Mouse (Mus musculus): ENCODE measurements at regions not wholly inside any gene's neighbourhood (a gene's known extent, or its start where the extent isn't known, plus 50 kb on each side); places are given as distances from the start of the nearest gene placed in this dataset.

DNA sequence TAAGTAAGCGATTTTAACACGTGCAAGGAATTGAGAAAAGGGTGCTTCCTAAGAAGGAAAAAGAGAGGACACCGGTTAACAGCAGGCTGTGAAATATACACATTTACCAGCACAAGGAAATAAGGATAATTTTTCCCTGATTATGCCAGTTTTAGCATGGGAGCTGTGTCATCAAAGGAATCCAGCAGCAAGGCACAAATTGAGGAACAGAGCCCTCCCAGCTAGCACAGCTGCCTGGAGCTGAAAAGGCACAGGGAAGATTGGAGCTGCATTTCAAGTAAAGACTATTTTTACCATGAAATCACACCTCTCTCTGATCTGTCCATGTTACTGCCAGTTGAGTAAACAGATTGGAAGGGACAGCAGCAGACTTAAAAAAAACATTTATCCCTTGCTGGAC lies 558.7 kb downstream of the Sqor start:
- 58% methylated on average over 3 of the region's 3 CpGs for WGBS

DNA sequence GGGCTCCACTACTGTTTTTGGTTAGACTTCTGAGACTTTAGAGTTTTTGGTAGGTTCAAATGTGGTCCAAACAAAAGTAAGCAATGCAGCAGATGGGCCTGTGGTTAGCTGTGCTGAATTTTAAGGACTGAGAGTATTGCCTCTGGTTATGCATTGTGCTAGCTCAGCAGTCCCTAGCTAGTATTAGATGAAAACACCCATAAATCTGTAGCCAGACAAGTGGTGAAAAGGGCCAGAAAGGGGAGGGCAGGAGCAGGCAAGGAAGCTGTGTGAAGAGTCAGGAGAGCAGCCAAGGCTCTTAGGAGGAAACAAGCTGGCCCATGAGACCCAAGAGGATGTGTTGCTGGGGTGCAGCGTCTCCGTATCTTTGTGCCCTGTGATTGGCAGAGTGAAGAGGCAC lies 559.9 kb downstream of the Sqor start:
- no peak overlapping the region for H3K4me3 ChIP-seq (ENCODE audit: low read depth, low read length)
- 51% methylated on average over 2 of the region's 2 CpGs for WGBS

More for the DNA sequence above, 558.7 kb downstream of the Sqor start:
- Histone ChIP-seq H3K27me3 (replicated peaks; ENCODE audit: insufficient read depth, low read length) (no peaks in the 10 kb centered on the region), H3K9ac (replicated peaks; ENCODE audit: low read depth) (no peak overlapping the region), H3K4me1 (ENCODE audit: insufficient read depth, low read depth, low read length) (no peaks in the 10 kb centered on the region), H3K36me3 (ENCODE audit: insufficient read depth, low read length) (no peaks in the 10 kb centered on the region), H3K9me3 (ENCODE audit: low read length) (no peaks in the 10 kb centered on the region), H3K4me3 (ENCODE audit: low read depth, low read length) (no peak overlapping the region), H3K4me2 (replicated peaks; ENCODE audit: low read depth, low read length) (no peak overlapping the region), H3K27ac (ENCODE audit: low read length) (no peak overlapping the region)
- no peak for TF ChIP-seq EP300 (IDR thresholded peaks at IDR 0.05)
- TF ChIP-seq CTCF (IDR thresholded peaks at IDR 0.05): no peak
- DNase-seq (ENCODE audit: low spot score) (no peak), ATAC-seq (no peak)

DNA sequence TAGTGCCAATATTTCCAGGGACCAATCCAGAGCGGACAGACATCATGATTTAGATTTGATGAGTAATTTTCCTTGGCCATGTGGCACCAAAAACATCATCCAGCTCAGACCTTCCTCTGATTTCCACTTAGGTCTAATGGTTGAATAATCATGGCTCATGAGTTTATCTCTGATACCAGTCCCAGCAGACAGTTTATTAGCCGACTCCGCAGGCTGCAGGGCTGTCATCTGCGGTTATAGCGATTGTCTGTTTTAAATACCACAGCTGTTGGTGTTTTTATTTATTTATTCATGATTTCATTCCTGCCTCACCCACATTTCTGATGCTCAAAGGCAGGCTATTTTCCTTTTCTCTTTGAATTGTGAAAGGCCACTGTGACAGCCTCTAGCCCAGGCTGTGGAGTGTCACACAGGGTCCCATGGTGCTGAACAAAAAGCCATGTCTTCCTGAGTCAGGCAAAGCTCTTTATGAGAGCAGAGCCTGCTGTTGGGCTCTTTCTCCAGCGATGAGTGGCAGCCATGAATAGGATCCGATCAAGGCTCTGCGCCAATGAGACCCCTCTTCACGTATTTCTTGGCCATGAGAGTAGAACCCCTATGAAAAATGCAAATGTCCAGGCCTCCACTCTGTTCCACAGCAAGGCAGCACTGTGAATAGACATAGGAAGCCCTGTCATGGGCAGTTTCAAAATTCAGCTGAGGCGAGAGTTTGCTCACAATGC lies 584.7 kb downstream of the Sqor start:
- no peaks in the 10 kb centered on the region for H3K4me1 ChIP-seq (ENCODE audit: insufficient read depth, low read depth, low read length)
- H3K27ac ChIP-seq (ENCODE audit: low read length): no peak overlapping the region
- no peak overlapping the region for H3K9ac ChIP-seq (replicated peaks; ENCODE audit: low read depth)
- DNase-seq (ENCODE audit: low spot score): no peak
- no peak overlapping the region for H3K4me3 ChIP-seq (ENCODE audit: low read depth, low read length)
- no peak overlapping the region for H3K4me2 ChIP-seq (replicated peaks; ENCODE audit: low read depth, low read length)
- ATAC-seq: no peak
- WGBS: 78% methylated on average over 10 of the region's 10 CpGs
- H3K27me3 ChIP-seq (replicated peaks; ENCODE audit: insufficient read depth, low read length): no peaks in the 10 kb centered on the region
- TF ChIP-seq EP300 (IDR thresholded peaks at IDR 0.05) (no peak), CTCF (IDR thresholded peaks at IDR 0.05) (no peak)
- no peaks in the 10 kb centered on the region for H3K36me3 ChIP-seq (ENCODE audit: insufficient read depth, low read length)
- no peaks in the 10 kb centered on the region for H3K9me3 ChIP-seq (ENCODE audit: low read length)

More for the DNA sequence above, 559.9 kb downstream of the Sqor start:
- no peak overlapping the region for H3K9ac ChIP-seq (replicated peaks; ENCODE audit: low read depth)
- no peak for TF ChIP-seq EP300 (IDR thresholded peaks at IDR 0.05)
- TF ChIP-seq CTCF (IDR thresholded peaks at IDR 0.05): no peak
- no peaks in the 10 kb centered on the region for H3K36me3 ChIP-seq (ENCODE audit: insufficient read depth, low read length)
- H3K4me2 ChIP-seq (replicated peaks; ENCODE audit: low read depth, low read length): no peak overlapping the region
- no peak overlapping the region for H3K27ac ChIP-seq (ENCODE audit: low read length)
- no peaks in the 10 kb centered on the region for H3K4me1 ChIP-seq (ENCODE audit: insufficient read depth, low read depth, low read length)
- no peak for ATAC-seq
- no peaks in the 10 kb centered on the region for H3K27me3 ChIP-seq (replicated peaks; ENCODE audit: insufficient read depth, low read length)
- no peaks in the 10 kb centered on the region for H3K9me3 ChIP-seq (ENCODE audit: low read length)
- no peak for DNase-seq (ENCODE audit: low spot score)

DNA sequence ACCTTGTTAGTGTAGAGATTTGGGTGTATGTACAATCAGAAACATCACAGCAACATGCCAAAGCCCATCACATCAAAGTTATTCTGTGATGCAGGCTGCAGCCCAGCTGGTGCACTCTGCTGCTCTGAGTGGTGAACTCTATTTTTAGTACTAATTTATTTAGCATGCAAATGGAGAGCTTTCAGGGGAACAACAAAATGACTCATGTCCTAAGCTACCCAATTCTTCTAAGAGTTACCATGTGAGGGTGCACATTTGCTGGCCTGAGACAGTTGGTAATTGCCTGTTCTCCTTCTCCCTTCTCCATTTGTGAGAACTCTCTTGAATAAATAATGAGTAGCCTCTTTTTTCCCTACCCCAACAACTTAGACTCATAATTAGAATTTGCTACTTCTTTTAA lies 599.2 kb downstream of the Sqor start:
- TF ChIP-seq EP300 (IDR thresholded peaks at IDR 0.05): no peak
- TF ChIP-seq CTCF (IDR thresholded peaks at IDR 0.05): no peak
- Histone ChIP-seq H3K4me1 (ENCODE audit: insufficient read depth, low read depth, low read length) (no peaks in the 10 kb centered on the region), H3K9me3 (ENCODE audit: low read length) (no peaks in the 10 kb centered on the region), H3K4me3 (ENCODE audit: low read depth, low read length) (no peak overlapping the region), H3K4me2 (replicated peaks; ENCODE audit: low read depth, low read length) (no peak overlapping the region), H3K27me3 (replicated peaks; ENCODE audit: insufficient read depth, low read length) (no peaks in the 10 kb centered on the region), H3K36me3 (ENCODE audit: insufficient read depth, low read length) (no peaks in the 10 kb centered on the region), H3K27ac (ENCODE audit: low read length) (no peak overlapping the region), H3K9ac (replicated peaks; ENCODE audit: low read depth) (no peak overlapping the region)
- DNase-seq (ENCODE audit: low spot score) (no peak), ATAC-seq (no peak)

DNA sequence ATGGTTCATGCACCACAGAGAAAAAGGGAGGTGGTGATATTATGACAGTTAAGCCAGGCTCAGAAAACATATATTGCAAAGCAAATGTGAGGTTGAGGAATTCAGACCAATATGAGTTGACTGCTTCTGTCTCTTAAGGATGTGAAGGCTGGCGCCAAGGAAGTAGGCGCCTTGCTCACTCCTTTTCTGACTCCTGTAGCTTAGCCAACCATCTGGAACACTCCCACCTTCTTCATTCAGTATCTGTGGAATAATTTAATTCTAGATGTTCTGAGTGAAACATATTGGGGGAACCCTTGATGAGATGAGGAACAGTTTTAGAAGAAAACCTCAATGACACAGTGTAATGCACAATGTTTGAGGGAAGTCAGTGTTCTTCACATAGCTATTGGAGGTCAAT lies 601.5 kb downstream of the Sqor start:
- Histone ChIP-seq H3K4me1 (ENCODE audit: insufficient read depth, low read depth, low read length) (no peaks in the 10 kb centered on the region), H3K27ac (ENCODE audit: low read length) (no peak overlapping the region), H3K4me2 (replicated peaks; ENCODE audit: low read depth, low read length) (no peak overlapping the region), H3K9me3 (ENCODE audit: low read length) (no peaks in the 10 kb centered on the region), H3K4me3 (ENCODE audit: low read depth, low read length) (no peak overlapping the region), H3K9ac (replicated peaks; ENCODE audit: low read depth) (no peak overlapping the region), H3K36me3 (ENCODE audit: insufficient read depth, low read length) (no peaks in the 10 kb centered on the region), H3K27me3 (replicated peaks; ENCODE audit: insufficient read depth, low read length) (no peaks in the 10 kb centered on the region)
- DNase-seq (ENCODE audit: low spot score) (no peak), ATAC-seq (no peak)
- 92% methylated on average over 2 of the region's 2 CpGs for WGBS
- TF ChIP-seq EP300 (IDR thresholded peaks at IDR 0.05) (no peak), CTCF (IDR thresholded peaks at IDR 0.05) (no peak)

DNA sequence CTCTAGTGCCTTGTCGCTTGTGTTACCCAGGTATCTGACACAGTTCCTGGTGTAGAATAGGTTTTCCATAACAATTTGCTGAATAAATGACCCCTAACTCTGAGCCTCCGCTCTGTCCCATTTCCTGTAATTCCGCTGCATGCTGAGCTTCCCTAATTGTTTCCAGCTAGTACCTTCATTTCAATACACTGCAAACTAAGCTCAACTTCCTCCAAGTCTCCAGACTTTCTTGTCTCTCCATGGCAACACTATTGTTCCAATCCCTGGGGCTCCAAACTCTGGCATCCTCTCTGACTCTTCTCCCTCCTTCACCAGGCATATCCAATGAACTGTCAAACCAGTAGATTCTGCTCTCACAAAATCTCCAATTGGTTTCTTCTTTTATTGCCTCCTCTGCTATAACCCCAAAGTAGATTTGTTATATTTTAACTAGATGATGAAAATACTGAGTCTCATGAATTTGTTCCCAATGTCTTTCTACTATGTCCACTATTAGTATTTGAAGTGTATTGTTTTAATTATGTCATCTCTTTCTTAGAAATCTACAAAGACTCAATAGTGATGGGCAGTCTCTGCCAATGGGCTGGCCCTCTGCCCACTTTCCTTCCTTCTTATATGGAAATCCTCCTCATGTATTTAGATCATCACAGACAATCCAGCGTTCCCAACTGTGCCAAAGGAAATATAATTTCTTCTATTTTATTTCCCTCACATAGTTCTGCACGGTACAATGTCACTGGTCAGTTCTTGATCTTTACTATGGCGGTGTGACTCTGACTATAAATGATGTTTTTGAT lies 620.8 kb downstream of the Sqor start:
- WGBS: 66% methylated on average over 6 of the region's 6 CpGs
- H3K36me3 ChIP-seq (ENCODE audit: insufficient read depth, low read length): no peaks in the 10 kb centered on the region
- no peak for ATAC-seq
- H3K9ac ChIP-seq (replicated peaks; ENCODE audit: low read depth): no peak overlapping the region
- no peak overlapping the region for H3K4me3 ChIP-seq (ENCODE audit: low read depth, low read length)
- no peak for TF ChIP-seq CTCF (IDR thresholded peaks at IDR 0.05)
- TF ChIP-seq EP300 (IDR thresholded peaks at IDR 0.05): no peak
- H3K27ac ChIP-seq (ENCODE audit: low read length): no peak overlapping the region
- no peak overlapping the region for H3K4me2 ChIP-seq (replicated peaks; ENCODE audit: low read depth, low read length)
- no peaks in the 10 kb centered on the region for H3K4me1 ChIP-seq (ENCODE audit: insufficient read depth, low read depth, low read length)
- no peaks in the 10 kb centered on the region for H3K9me3 ChIP-seq (ENCODE audit: low read length)
- DNase-seq (ENCODE audit: low spot score): no peak
- H3K27me3 ChIP-seq (replicated peaks; ENCODE audit: insufficient read depth, low read length): no peaks in the 10 kb centered on the region

Data from lung, postnatal 0 days (tissue).